Mouse (Mus musculus): ENCODE measurements around the gene Pnn. TPM values are rescaled to one million over a fixed set of nuclear protein-coding genes. Genes with fewer than 3 reads are reported as not detected.

Pnn gene
- 35.2 and 35.5 TPM in 2 replicates for polyA plus RNA-seq (2015; fragmentation: Nextera tagmentation; extraction: Ambion mirVana)

DNA sequence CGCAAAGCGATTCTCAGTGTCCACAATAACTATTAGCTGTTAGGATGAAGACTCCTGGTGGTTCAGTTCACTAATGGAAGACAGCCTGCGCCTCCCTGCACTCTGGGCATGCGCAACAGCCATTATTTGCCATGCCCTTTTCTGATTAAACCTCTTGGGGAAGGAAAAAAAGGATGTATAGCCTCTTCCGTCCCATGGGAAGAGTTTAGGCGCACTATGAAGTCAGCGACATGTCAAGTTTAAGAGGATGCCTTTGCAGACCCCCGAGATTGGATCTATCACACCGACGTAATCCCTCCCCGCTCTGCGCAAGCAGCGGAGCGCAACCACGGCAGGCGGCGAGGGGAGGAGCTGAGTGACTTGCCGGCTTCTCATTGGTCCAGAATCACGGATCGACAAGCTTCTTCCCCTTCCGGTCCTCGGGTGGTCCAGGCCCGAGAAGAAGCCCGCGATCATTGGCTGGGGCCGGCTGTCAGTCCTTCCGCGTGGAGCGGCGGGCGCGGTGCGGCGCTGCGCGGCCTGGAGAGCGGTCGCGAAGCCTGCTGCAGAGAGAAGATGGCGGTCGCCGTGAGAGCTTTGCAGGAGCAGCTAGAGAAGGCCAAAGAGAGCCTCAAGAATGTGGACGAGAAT, at the start of gene Pnn:
TSS of gene Pnn (plus strand) at position 437 of the 630 bp plus-strand sequence.

GRCm38 (mm10) chr12:59060993-59061595, 5.6 kb upstream of the Pnn start, which contains the start of gene Trappc6b:
TSS of gene Trappc6b (minus strand) at chr12:59061472.

GRCm38 (mm10) chr12:59095104-59096025, 28.7 kb downstream of the Pnn start, which contains the start of gene Mia2:
TSS of gene Mia2 (plus strand) at chr12:59095799.

Other genes with a start within 250 kb of the Pnn start
- gene Sec23a, start 54.9 kb upstream of the Pnn start, polyA plus RNA-seq (2015; fragmentation: Nextera tagmentation; extraction: Ambion mirVana), result 55.9 and 69.1 TPM in 2 replicates
- gene Gemin2, start 53.5 kb upstream of the Pnn start, polyA plus RNA-seq (2015; fragmentation: Nextera tagmentation; extraction: Ambion mirVana), result 9.5 and 9.8 TPM in 2 replicates
- gene Trappc6b, start 5.4 kb upstream of the Pnn start, polyA plus RNA-seq (2015; fragmentation: Nextera tagmentation; extraction: Ambion mirVana), result 127 and 135 TPM in 2 replicates
- gene Mia2, start 28.9 kb downstream of the Pnn start, polyA plus RNA-seq (2015; fragmentation: Nextera tagmentation; extraction: Ambion mirVana), result 41.0 and 56.0 TPM in 2 replicates
- gene Fbxo33, start 152.8 kb downstream of the Pnn start, polyA plus RNA-seq (2015; fragmentation: Nextera tagmentation; extraction: Ambion mirVana), result 4.8 and 5.9 TPM in 2 replicates